Mouse (Mus musculus): Measurements from ENCODE around the gene Cdc14a. TPM values are rescaled to one million over a fixed set of nuclear protein-coding genes. Genes with fewer than 3 reads are reported as not detected.

The Cdc14a gene
- polyA plus RNA-seq, 1 experiment from 2014 or later = 12.1 TPM

- WGBS = 84% methylated on average over 4 of the region's 4 CpGs
Measured at GRCm38 (mm10) chr3:116311838-116312237, 112.0 kb downstream of the Cdc14a start.

GRCm38 (mm10) chr3:116311173-116311572 is 112.7 kb downstream of the Cdc14a start:
- no peak for TF ChIP-seq CTCF (IDR thresholded peaks at IDR 0.05; ENCODE audit: low read depth)
- Histone ChIP-seq H3K9me3 (ENCODE audit: low read depth, low read length) (no peaks in the 10 kb centered on the region), H3K4me3 (ENCODE audit: low read depth, low read length) (no peak overlapping the region), H3K4me2 (no peak overlapping the region), H3K27ac (ENCODE audit: low read depth) (no peak overlapping the region), H3K4me1 (ENCODE audit: insufficient read depth) (no peaks in the 10 kb centered on the region), H3K9ac (no peak overlapping the region), H3K27me3 (ENCODE audit: insufficient read depth, low read length) (no peaks in the 10 kb centered on the region), H3K36me3 (ENCODE audit: insufficient read depth) (peaks cover 9% of the 10 kb centered on the region; the same call in 1 of the 2 replicates)
- ATAC-seq (ENCODE audit: insufficient read depth) (no peak), DNase-seq (no peak)
- 86% methylated on average over 2 of the region's 2 CpGs for WGBS

More at GRCm38 (mm10) chr3:116311838-116312237, 112.0 kb downstream of the Cdc14a start:
- Histone ChIP-seq H3K9me3 (ENCODE audit: low read depth, low read length) (no peaks in the 10 kb centered on the region), H3K4me3 (ENCODE audit: low read depth, low read length) (no peak overlapping the region), H3K27me3 (ENCODE audit: insufficient read depth, low read length) (no peaks in the 10 kb centered on the region), H3K27ac (ENCODE audit: low read depth) (no peak overlapping the region), H3K4me2 (no peak overlapping the region), H3K4me1 (ENCODE audit: insufficient read depth) (no peaks in the 10 kb centered on the region), H3K9ac (no peak overlapping the region), H3K36me3 (ENCODE audit: insufficient read depth) (peaks cover 6% of the 10 kb centered on the region; the same call in 1 of the 2 replicates)
- no peak for TF ChIP-seq CTCF (IDR thresholded peaks at IDR 0.05; ENCODE audit: low read depth)
- DNase-seq (no peak), ATAC-seq (ENCODE audit: insufficient read depth) (no peak)

GRCm38 (mm10) chr3:116310672-116311071 is 113.2 kb downstream of the Cdc14a start:
- no peaks in the 10 kb centered on the region for H3K9me3 ChIP-seq (ENCODE audit: low read depth, low read length)
- TF ChIP-seq CTCF (IDR thresholded peaks at IDR 0.05; ENCODE audit: low read depth) = no peak
- DNase-seq = no peak
- no peak overlapping the region for H3K27ac ChIP-seq (ENCODE audit: low read depth)
- H3K4me1 ChIP-seq (ENCODE audit: insufficient read depth) = no peaks in the 10 kb centered on the region
- peaks cover 9% of the 10 kb centered on the region; the same call in 1 of the 2 replicates for H3K36me3 ChIP-seq (ENCODE audit: insufficient read depth)
- no peaks in the 10 kb centered on the region for H3K27me3 ChIP-seq (ENCODE audit: insufficient read depth, low read length)
- no peak overlapping the region for H3K4me3 ChIP-seq (ENCODE audit: low read depth, low read length)
- H3K9ac ChIP-seq = no peak overlapping the region
- no peak overlapping the region for H3K4me2 ChIP-seq
- no peak for ATAC-seq (ENCODE audit: insufficient read depth)
- 96% methylated on average over 4 of the region's 4 CpGs for WGBS

- Histone ChIP-seq H3K9me3 (ENCODE audit: low read depth, low read length) (no peaks in the 10 kb centered on the region), H3K4me1 (ENCODE audit: insufficient read depth) (no peaks in the 10 kb centered on the region), H3K4me2 (no peak overlapping the region), H3K27ac (ENCODE audit: low read depth) (no peak overlapping the region), H3K4me3 (ENCODE audit: low read depth, low read length) (no peak overlapping the region), H3K9ac (no peak overlapping the region), H3K27me3 (ENCODE audit: insufficient read depth, low read length) (no peaks in the 10 kb centered on the region), H3K36me3 (ENCODE audit: insufficient read depth) (peaks cover 9% of the 10 kb centered on the region; the same call in 1 of the 2 replicates)
- WGBS = 85% methylated on average over 10 of the region's 10 CpGs
- DNase-seq (no peak), ATAC-seq (ENCODE audit: insufficient read depth) (no peak)
- no peak for TF ChIP-seq CTCF (IDR thresholded peaks at IDR 0.05; ENCODE audit: low read depth)
Measured at GRCm38 (mm10) chr3:116310033-116310432, 113.8 kb downstream of the Cdc14a start.

GRCm38 (mm10) chr3:116304800-116305753 is 118.8 kb downstream of the Cdc14a start:
- 69% methylated on average over 18 of the region's 18 CpGs for WGBS

GRCm38 (mm10) chr3:116302581-116302980 is 121.3 kb downstream of the Cdc14a start:
- Histone ChIP-seq H3K27me3 (ENCODE audit: insufficient read depth, low read length) (no peaks in the 10 kb centered on the region), H3K4me2 (no peak overlapping the region), H3K4me1 (ENCODE audit: insufficient read depth) (no peaks in the 10 kb centered on the region), H3K9ac (no peak overlapping the region), H3K9me3 (ENCODE audit: low read depth, low read length) (no peaks in the 10 kb centered on the region), H3K27ac (ENCODE audit: low read depth) (no peak overlapping the region), H3K36me3 (ENCODE audit: insufficient read depth) (0 out of 2 replicates have a peak, but pooled peaks cover 11% of the 10 kb centered on the region), H3K4me3 (ENCODE audit: low read depth, low read length) (no peak overlapping the region)
- 92% methylated on average over 7 of the region's 7 CpGs for WGBS
- no peak for DNase-seq
- TF ChIP-seq CTCF (IDR thresholded peaks at IDR 0.05; ENCODE audit: low read depth) = no peak
- no peak for ATAC-seq (ENCODE audit: insufficient read depth)

More at GRCm38 (mm10) chr3:116304800-116305753, 118.8 kb downstream of the Cdc14a start:
- Histone ChIP-seq H3K27ac (ENCODE audit: low read depth) (no peak overlapping the region), H3K36me3 (ENCODE audit: insufficient read depth) (0 out of 2 replicates have a peak, but pooled peaks cover 4% of the 10 kb centered on the region), H3K4me2 (no peak overlapping the region), H3K4me3 (ENCODE audit: low read depth, low read length) (no peak overlapping the region), H3K9ac (no peak overlapping the region), H3K9me3 (ENCODE audit: low read depth, low read length) (no peaks in the 10 kb centered on the region), H3K27me3 (ENCODE audit: insufficient read depth, low read length) (no peaks in the 10 kb centered on the region), H3K4me1 (ENCODE audit: insufficient read depth) (no peaks in the 10 kb centered on the region)
- ATAC-seq (ENCODE audit: insufficient read depth) (peak; percentile 6; the same call in 1 of the 2 replicates), DNase-seq (peak; percentile 49)
- TF ChIP-seq CTCF (IDR thresholded peaks at IDR 0.05; ENCODE audit: low read depth) = peak; percentile 43; the same call in 1 of the 2 replicates

DNA sequence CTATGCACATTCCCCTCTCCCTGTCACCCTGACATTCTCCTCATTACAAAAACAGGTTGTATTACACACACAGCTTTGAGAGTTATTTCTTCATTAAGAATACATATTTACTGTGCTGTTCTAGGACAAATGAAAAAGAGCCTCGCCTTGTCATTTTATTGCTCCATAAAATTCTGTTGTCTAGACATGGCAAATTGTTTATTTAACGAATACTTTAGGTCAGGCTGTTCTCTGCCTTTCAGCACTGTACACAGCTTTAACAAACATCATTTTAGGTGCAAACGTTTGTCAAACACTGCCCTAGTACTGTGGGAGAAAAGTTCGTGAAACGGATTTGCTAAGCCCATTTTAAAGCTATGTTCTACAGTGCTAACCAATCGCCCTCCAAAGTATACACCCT is 122.1 kb downstream of the Cdc14a start:
- H3K27ac ChIP-seq (ENCODE audit: low read depth) = no peak overlapping the region
- 61% methylated on average over 6 of the region's 6 CpGs for WGBS
- H3K36me3 ChIP-seq (ENCODE audit: insufficient read depth) = 0 out of 2 replicates have a peak, but pooled peaks cover 10% of the 10 kb centered on the region
- no peak overlapping the region for H3K4me2 ChIP-seq
- ATAC-seq (ENCODE audit: insufficient read depth) (peak; percentile 39; the same call in 1 of the 2 replicates), DNase-seq (peak; percentile 40)
- TF ChIP-seq CTCF (IDR thresholded peaks at IDR 0.05; ENCODE audit: low read depth) = no peak
- H3K27me3 ChIP-seq (ENCODE audit: insufficient read depth, low read length) = no peaks in the 10 kb centered on the region
- H3K4me3 ChIP-seq (ENCODE audit: low read depth, low read length) = no peak overlapping the region
- H3K4me1 ChIP-seq (ENCODE audit: insufficient read depth) = no peaks in the 10 kb centered on the region
- no peak overlapping the region for H3K9ac ChIP-seq
- H3K9me3 ChIP-seq (ENCODE audit: low read depth, low read length) = no peaks in the 10 kb centered on the region
